Mouse (Mus musculus) right cerebral cortex, postnatal 14 days (tissue): ENCODE measurements around the gene Psmb9.
A peak's percentile ranks its signal among the peaks of the same experiment; 100 is the strongest.

Source experiments
- DNase-seq: peaks from one replicate; pipeline ENCODE4 v3.0.0; 2022

Gene Psmb9

GRCm38 (mm10) chr17:34205021-34205745, 17.6 kb upstream of the Psmb9 start:
- no peak for DNase-seq

GRCm38 (mm10) chr17:34204303-34205010, 16.9 kb upstream of the Psmb9 start:
- peak; percentile 85 for DNase-seq

- DNase-seq, result no peak
Measured at GRCm38 (mm10) chr17:34203444-34203843, 15.9 kb upstream of the Psmb9 start, which contains the start of gene Tap2. TSS of gene Tap2 (plus strand) at chr17:34203527.

GRCm38 (mm10) chr17:34202760-34203442, 15.3 kb upstream of the Psmb9 start:
- DNase-seq, result no peak

- no peak for DNase-seq
Measured at GRCm38 (mm10) chr17:34201506-34202055, 14.0 kb upstream of the Psmb9 start.

GRCm38 (mm10) chr17:34200772-34201505, 13.4 kb upstream of the Psmb9 start:
- no peak for DNase-seq

- no peak for DNase-seq
Measured at GRCm38 (mm10) chr17:34200047-34200446, 12.5 kb upstream of the Psmb9 start.

GRCm38 (mm10) chr17:34199050-34199619, 11.6 kb upstream of the Psmb9 start:
- DNase-seq, result no peak

- no peak for DNase-seq
Measured at GRCm38 (mm10) chr17:34198521-34198912, 11.0 kb upstream of the Psmb9 start.

- DNase-seq, result no peak
Measured at GRCm38 (mm10) chr17:34197904-34198520, 10.4 kb upstream of the Psmb9 start.

GRCm38 (mm10) chr17:34196941-34197894, 9.7 kb upstream of the Psmb9 start, which contains the start of gene Psmb8:
TSS of gene Psmb8 (plus strand) at chr17:34197721.
- DNase-seq, result peak; percentile 88

GRCm38 (mm10) chr17:34196491-34196890, 8.9 kb upstream of the Psmb9 start:
- no peak for DNase-seq

- no peak for DNase-seq
Measured at GRCm38 (mm10) chr17:34194723-34195122, 7.2 kb upstream of the Psmb9 start.

- no peak for DNase-seq
Measured at GRCm38 (mm10) chr17:34193468-34193867, 5.9 kb upstream of the Psmb9 start.

GRCm38 (mm10) chr17:34192852-34193251, 5.3 kb upstream of the Psmb9 start:
- no peak for DNase-seq

GRCm38 (mm10) chr17:34188986-34189385, 1.4 kb upstream of the Psmb9 start:
- DNase-seq, result no peak

GRCm38 (mm10) chr17:34188010-34188409, 446 bp upstream of the Psmb9 start:
- no peak for DNase-seq

- no peak for DNase-seq
Measured at GRCm38 (mm10) chr17:34186885-34187260, 691 bp downstream of the Psmb9 start.

GRCm38 (mm10) chr17:34185526-34185925, 2.0 kb downstream of the Psmb9 start:
- DNase-seq, result no peak

- no peak for DNase-seq
Measured at GRCm38 (mm10) chr17:34183564-34184219, 3.9 kb downstream of the Psmb9 start.
